Mouse (Mus musculus) naive thymus-derived CD4-positive, alpha-beta T cell, adult 5 months (primary cell): Measurements from ENCODE around the gene BC053393. TPM values are rescaled to one million over a fixed set of nuclear protein-coding genes. Genes with fewer than 3 reads are reported as not detected.

Experiments used
- polyA plus RNA-seq: library from polyadenylated mRNA; unstranded; fragments of 100-300 nt; shearing (Covaris generic); gene quantifications from one replicate; pipeline ENCODE4 v1.2.1, GENCODE M21; 2017

BC053393 gene
- polyA plus RNA-seq = not detected

DNA sequence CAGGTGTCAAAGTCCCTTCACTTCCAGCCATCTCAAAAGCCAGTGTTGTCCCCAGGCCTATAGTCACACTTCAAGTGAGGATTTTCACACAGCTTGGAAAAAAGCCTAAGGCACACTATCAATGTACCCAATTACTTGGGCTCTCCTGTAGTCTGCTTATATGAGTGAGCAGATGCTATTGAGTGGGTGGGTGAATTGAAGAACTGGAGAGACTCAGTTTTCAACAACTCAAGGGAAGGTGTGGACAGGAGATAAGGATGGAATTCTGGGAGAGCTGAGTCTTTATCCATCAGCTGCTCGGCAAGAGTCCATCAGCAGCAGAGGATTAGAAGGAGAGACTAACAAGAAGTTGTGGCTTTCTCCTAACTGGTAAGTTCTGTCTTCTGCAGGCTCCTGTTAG, at the start of gene BC053393:
Gene BC053393, plus strand, starts transcription at position 210 of the 400 bp plus-strand sequence.

DNA sequence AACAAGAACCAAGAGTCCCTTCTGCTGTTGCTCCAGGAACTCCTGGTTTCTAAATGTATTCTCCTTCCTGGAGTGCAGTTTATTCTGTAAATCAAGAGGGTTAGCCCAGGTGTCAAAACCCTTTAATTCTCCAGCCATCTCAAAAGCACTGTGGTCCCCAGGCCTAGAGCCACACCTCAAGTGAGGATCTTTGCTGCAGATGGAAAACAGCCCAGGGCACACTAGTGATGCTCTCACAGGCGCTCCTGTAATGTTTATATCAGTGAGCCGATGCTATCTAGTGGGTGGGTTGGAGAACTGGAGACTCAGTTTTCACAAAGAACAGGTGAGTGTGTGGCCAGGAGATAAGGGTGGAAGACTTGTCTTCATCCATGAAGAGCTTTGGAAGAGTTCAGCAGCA, 47.4 kb upstream of the BC053393 start, which contains the start of gene Gm12169:
Gene Gm12169, plus strand, starts transcription at position 301 of the 400 bp plus-strand sequence.

DNA sequence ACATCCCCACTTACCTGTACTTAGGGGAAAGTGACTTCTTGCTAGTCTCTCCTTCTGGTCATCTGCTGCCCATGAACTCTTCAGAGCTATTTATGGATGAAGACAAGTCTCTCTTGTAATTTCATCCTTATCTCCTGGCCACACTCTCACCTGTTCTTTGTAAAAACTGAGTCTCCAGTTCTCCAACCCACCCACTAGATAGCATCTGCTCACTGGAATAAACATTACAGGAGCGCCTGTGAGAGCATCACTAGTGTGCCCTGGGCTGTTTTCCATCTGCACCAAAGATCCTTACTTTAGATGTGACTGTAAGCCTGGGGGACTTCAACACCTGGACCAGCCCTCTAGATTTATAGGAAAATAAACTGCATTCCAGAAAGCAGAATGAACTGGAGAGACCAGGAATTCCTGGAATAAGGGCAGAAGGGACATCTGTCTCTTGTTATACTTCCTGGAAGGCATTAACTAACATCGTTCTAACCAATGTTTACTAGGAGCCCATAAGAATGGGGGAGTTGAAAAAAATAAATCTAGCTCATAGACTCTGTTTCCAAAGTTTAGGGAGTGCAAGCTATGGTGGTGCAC, 58.0 kb downstream of the BC053393 start, which contains the start of gene Dppa1:
Gene Dppa1, minus strand, starts transcription at position 51 of the 585 bp plus-strand sequence.

Other genes with a start within 250 kb of the BC053393 start
- gene Itk, start 182.0 kb upstream of the BC053393 start, polyA plus RNA-seq = 1,246 TPM
- 2.2 TPM for gene Fam71b, start 175.0 kb upstream of the BC053393 start, polyA plus RNA-seq
- 51.6 TPM for gene Med7, start 134.6 kb upstream of the BC053393 start, polyA plus RNA-seq
- gene Havcr2, start 116.6 kb upstream of the BC053393 start, polyA plus RNA-seq = not detected
- gene Gm12169, start 47.3 kb upstream of the BC053393 start, polyA plus RNA-seq = not detected
- gene Dppa1, start 57.7 kb downstream of the BC053393 start, polyA plus RNA-seq = not detected
- not detected for gene Timd2, start 135.5 kb downstream of the BC053393 start, polyA plus RNA-seq
- gene Havcr1, start 163.5 kb downstream of the BC053393 start, polyA plus RNA-seq = not detected
- gene Timd4, start 239.3 kb downstream of the BC053393 start, polyA plus RNA-seq = not detected